Mouse (Mus musculus): ENCODE measurements around the gene Sptan1.
"Not testable (repeated sequence)": the region's sequence is repeated elsewhere in the genome, so short reads cannot be mapped to it uniquely, and the experiment has no call there.

Gene Sptan1

DNA sequence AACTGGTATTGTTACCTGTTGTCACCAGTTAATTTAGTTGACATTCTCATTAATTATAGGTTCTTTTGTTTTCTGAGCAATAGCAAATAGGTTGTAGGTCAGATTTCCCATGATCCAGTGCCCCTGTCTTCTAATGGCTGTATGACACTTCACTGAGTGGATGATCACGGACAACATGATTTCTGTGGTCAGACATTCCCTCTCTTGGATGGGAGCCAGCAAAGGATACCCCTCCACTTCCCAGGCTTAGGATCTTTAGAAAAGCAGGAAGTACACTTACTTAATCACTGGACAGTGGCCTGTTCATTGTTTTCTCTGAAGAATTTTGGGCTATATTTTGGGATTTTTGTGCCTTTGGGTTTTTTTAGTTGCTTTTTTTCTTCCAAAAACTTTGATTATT is 43.7 kb downstream of the Sptan1 start:
- in situ Hi-C loops (cut with MboI): no loop called here

DNA sequence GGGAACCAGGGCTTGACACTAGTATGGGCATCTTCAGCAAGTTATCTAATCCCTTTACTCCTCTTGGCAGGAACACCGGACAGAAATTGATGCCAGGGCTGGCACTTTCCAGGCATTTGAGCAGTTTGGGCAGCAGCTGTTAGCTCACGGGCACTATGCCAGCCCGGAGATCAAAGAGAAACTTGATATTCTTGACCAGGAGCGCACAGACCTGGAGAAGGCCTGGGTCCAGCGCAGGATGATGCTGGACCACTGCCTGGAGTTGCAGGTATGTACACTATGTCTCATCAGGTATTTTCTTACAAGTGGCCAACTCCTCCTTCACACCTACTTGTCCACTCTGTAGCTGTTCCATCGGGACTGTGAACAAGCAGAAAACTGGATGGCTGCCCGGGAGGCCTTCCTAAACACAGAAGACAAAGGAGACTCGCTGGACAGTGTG is 45.5 kb downstream of the Sptan1 start:
- in situ Hi-C loops (cut with MboI): no loop called here

GRCm38 (mm10) chr2:30014326-30014966 is 49.1 kb downstream of the Sptan1 start:
- in situ Hi-C loops (cut with MboI): no loop called here

DNA sequence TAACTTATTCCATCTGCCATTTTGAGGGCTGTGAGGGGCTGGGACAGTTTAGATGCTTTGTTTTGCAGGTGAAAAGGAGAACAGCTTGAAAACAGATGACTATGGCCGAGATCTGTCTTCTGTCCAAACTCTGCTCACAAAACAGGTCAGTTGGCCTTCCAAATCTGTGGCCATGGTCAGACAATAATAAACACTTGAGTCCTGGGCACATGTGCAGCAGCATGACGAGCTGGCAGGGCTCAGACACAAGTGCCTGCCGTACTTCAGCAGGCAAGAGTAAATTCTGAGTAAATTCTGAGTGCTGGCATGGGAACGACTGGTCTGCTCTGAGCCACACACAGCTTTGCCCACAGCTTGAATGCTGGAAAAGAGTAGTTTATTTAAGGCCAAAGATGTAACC is 60.1 kb downstream of the Sptan1 start:
- in situ Hi-C loops (cut with MboI): no loop called here

- in situ Hi-C loops (cut with MboI): no loop called here
These were observed 61.6 kb downstream of the Sptan1 start for GRCm38 (mm10) chr2:30026997-30027396.

- in situ Hi-C loops (cut with MboI): no loop called here
These were observed 67.0 kb downstream of the Sptan1 start for GRCm38 (mm10) chr2:30032244-30032846.

GRCm38 (mm10) chr2:30032957-30033356 is 67.6 kb downstream of the Sptan1 start:
- in situ Hi-C loops (cut with MboI): no loop called here

GRCm38 (mm10) chr2:30037762-30038161 is 72.4 kb downstream of the Sptan1 start:
- in situ Hi-C loops (cut with MboI): no loop called here

DNA sequence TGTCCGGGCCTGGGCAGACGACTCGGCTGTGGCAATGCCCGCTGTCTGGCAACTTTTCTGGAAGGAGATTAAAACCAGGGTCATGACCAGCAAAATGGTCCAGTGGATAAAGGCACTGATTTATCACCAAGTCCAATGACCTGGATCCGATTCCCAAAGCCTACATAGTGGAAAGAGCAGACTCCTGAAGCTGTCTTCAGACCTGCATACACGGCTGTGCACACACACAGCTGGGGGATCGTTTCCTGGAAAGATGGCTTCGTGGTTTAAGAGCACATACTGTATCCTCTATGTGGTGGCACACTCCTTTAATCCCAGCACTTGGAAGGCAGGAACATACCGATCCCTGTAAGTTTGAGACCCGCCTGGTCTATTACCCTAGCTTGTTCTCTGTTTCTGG is 73.0 kb downstream of the Sptan1 start:
- in situ Hi-C loops (cut with MboI): no loop called here

GRCm38 (mm10) chr2:30039687-30040086 is 74.3 kb downstream of the Sptan1 start:
- in situ Hi-C loops (cut with MboI): no loop called here

- in situ Hi-C loops (cut with MboI): no loop called here
These were observed 77.1 kb downstream of the Sptan1 start for GRCm38 (mm10) chr2:30042445-30042844.

- in situ Hi-C loops (cut with MboI): no loop called here
These were observed 79.2 kb downstream of the Sptan1 start for GRCm38 (mm10) chr2:30044550-30044949.

DNA sequence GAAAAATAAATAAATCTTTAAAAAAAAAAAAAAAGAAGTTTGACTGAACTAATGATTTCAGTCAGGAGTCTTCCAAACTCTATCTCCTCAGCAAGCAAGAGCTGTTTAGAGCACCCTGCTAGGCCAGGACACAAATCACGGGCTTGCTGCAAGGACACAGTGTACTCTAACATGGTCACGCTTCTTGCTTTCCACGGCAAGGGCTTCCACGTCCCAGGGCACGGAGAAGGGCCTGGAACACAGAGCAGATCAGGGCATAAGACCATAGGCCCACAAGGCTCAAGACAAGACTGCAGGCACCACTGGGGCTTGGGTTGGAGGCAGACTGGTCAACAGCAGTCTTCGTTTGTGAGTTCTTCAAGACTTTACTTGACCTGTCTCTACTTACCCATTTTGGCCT is 81.8 kb downstream of the Sptan1 start:
- in situ Hi-C loops (cut with MboI): loop anchor here (5.0 kb wide), 1 partner anchor 50 kb away; no protein-coding TSS in a partner anchor

- in situ Hi-C loops (cut with MboI): loop anchor here (5.0 kb wide), 1 partner anchor 49 kb away; no protein-coding TSS in a partner anchor
These were observed 82.7 kb downstream of the Sptan1 start for GRCm38 (mm10) chr2:30048101-30048501.

DNA sequence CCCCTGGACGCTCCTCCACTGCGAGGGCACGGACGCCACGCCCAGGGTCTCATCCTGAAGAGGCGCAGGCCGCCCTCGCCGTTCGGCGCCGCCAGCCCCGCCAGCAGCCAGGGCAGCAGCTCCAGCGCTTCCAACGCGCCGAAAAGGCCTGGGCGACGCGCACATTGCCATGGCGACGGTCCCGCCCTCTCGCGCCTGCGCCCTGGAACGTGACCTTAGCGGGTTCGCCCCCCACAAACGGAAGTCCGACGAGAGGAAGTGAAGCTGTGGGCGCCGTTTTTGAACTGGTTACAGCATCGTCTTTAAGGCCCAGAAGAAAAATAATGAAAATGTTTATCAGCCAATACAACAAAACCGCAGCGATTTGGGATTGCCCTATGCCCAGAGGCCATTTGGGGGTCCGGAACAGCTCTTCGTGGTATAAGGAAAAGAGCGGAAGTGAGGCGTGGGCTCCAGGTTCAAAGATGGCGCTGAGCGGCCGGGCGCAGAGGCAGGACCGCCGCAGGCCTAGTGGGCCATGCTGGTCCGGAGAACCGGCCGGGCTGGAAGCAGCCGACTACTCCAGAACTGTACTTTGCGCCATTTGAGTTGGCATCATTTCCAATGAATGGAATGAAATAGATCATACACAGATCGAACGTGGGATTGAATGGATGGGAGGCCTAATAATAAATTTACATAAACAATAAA is 83.5 kb downstream of the Sptan1 start, which contains the start of gene Wdr34:
TSS of gene Wdr34 (minus strand) at position 183 of the 690 bp plus-strand sequence.
- in situ Hi-C loops (cut with MboI): loop anchor here (5.0 kb wide), 1 partner anchor 48 kb away; no protein-coding TSS in a partner anchor

- in situ Hi-C loops (cut with MboI): loop anchor here (5.0 kb wide), 1 partner anchor 47 kb away; no protein-coding TSS in a partner anchor
These were observed 84.5 kb downstream of the Sptan1 start for GRCm38 (mm10) chr2:30049831-30050230.

DNA sequence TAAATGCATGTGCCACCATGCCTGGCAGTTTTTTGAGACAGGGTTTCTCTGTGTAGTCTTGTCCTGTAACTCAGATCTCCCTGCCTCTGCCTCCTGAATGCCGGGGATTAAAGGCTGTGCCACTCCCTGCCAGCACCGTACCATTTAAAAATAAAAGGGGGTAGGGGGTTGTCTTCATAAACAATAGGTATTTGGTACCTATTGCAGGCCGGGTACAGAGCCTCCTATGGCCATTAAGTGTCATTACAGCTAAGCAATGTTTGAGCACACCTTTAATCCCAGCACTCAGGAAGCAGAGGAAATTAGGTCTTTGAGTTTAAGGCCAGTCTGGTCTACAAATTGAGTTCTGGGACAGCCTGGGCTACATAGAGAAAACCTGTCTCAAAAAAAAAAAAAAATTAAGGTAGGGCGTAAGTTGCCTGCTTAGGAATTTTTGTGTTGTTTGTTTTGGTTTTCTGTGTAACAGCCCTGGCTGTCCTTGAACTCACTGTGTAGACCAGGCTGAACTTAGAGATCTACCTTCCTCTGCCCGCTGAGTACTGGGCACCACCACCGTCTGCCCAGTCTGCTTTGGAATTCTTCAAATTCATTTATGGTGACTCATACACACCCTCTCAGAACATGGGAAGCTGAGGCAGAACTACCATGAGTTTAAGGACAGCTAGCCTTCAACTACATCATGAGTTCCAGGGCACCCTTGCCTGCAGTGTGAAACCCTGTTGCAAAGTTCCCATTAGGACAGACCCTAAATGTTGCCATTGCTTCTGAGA is 86.8 kb downstream of the Sptan1 start:
- in situ Hi-C loops (cut with MboI): no loop called here

- in situ Hi-C loops (cut with MboI): not testable (repeated sequence)
These were observed 90.0 kb downstream of the Sptan1 start for GRCm38 (mm10) chr2:30055310-30055709.

- in situ Hi-C loops (cut with MboI): no loop called here
These were observed 91.4 kb downstream of the Sptan1 start for GRCm38 (mm10) chr2:30056736-30057135.

DNA sequence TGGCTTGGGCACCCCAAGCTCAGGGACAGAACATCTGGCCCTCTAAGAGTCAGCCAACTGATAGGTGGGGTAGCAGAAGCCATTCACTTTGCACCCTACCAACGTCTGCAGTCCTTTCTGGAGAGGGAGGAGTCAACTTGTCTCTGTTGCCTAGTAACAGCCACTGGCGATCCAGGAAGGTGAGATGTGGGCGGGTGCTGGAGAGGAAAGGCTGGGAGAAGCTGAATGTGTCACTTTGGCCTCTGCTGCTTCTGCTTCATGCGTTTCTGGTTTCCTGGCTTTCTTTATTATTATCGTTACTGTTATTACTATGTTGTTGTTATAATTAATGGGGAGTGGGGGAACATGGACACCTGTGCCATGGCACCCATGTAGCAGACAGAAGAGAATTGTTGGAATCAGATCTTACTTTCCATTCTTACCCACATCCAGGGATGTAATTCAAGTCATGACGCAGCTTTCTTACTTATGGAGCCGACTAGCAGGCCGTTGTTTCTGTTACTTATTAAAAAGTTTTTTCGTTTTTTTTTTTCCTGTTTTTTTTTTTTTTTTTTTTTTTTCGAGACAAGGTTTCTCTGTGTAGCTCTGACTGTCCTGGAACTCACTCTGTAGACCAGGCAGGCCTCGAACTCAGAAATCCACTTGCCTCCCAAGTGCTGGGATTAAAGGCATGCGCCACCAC is 92.0 kb downstream of the Sptan1 start, which contains the start of gene Set:
TSS of gene Set (plus strand) at position 156 of the 682 bp plus-strand sequence.
- in situ Hi-C loops (cut with MboI): no loop called here

DNA sequence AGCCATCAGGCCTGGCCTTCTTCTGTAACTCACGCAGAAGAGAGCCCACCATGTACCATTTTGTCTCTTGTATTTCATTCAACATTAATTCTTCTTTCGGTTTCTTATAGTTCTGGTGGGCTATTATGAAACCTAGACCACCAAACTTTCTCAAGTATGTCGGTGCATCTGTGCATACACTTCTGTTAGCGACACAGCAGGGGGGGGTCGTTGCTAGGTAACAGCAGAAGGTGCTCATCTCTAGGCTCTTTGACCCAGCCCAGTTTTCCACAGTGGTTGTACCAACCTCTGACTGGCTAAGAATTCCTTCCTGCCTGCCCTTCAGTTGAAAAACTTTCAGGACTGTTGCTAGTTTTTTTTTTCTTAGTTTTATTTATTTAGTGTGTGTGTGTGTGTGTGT is 93.1 kb downstream of the Sptan1 start:
- in situ Hi-C loops (cut with MboI): no loop called here
